Mouse (Mus musculus): ENCODE measurements at regions not wholly inside any gene's neighbourhood (a gene's known extent, or its start where the extent isn't known, plus 50 kb on each side); places are given as distances from the start of the nearest gene placed in this dataset.

DNA sequence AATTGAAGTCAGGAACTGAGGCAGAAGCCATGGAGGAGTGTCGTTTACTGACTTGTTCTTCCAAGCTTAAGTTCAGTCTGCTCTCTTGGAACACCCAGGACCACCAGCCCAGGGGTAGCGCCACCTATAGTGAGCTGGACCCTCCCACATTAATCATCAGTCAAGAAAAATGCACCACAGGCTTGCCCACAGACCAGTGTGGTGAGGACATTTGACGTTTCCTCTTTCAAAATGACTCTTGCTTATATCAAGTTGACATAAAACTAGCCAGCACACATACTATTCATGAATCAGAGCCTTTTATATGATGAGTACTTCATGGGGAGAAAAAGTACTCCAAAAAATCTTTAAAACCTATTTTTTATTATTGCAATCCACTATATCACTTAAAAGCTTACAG is 69.7 kb upstream of the Paip1 start:
- DNase-seq (ENCODE audit: low spot score): no peak

DNA sequence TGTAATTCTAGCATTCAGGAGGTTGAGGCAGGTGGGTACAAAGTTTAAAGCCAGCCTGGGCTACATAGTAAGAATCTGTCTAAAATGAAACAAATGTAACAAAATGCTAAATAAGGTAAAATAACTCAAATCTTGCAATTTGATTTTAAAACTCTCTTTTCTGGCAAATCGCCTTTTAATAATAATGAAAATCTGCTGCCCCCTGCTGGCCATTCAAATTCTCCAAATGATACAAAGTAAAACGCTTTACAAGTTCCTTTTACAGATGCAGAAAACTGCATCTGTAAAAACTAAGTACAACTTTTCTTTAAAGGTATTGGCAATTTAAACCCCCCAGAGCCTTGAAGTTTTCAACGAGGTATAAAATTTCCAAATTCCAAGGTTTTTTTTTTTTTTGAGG is 65.0 kb upstream of the Paip1 start:
- DNase-seq (ENCODE audit: low spot score): no peak

GRCm38 (mm10) chr13:119364160-119364559 is 64.2 kb upstream of the Paip1 start:
- no peak for DNase-seq (ENCODE audit: low spot score)

- DNase-seq (ENCODE audit: low spot score): no peak
Measured at GRCm38 (mm10) chr13:119367544-119367943, 60.9 kb upstream of the Paip1 start.

- peak; percentile 58 for DNase-seq (ENCODE audit: low spot score)
Measured at GRCm38 (mm10) chr13:119378404-119379037, 49.9 kb upstream of the Paip1 start.

All from urinary bladder, adult 2 months (tissue).